Mouse (Mus musculus) intestine, embryonic 14.5 days (tissue): ENCODE measurements around the gene Nup62. TPM values are rescaled to one million over a fixed set of nuclear protein-coding genes. Genes with fewer than 3 reads are reported as not detected.

ENCODE experiments used
- ATAC-seq: fragments of 200-750 bp; cut with Nextera tagmentation; replicated peaks from 2 replicates; pipeline ENCODE4 v1.8.0; 2017; ENCODE audit warnings: low read depth, moderate number of reproducible peaks, moderate TSS enrichment, moderate library complexity; ENCODE audit not compliant: low FRiP score, low TSS enrichment
- DNase-seq: peaks from one replicate; pipeline ENCODE4 v3.0.0-alpha.2; 2018; ENCODE audit warnings: low spot score
- H3K27ac ChIP-seq: fragments of 300-500 bp; sonication (generic); 2 replicates; pipeline ENCODE4 v1.5.1; 2014; ENCODE audit warnings: low read depth, mild to moderate bottlenecking, control low read depth
- H3K27me3 ChIP-seq: fragments of 300-500 bp; sonication (generic); replicated peaks from 2 replicates; pipeline ENCODE4 v1.6.1; 2014; ENCODE audit warnings: low read length, control low read depth; ENCODE audit not compliant: control insufficient read depth, insufficient read depth
- H3K36me3 ChIP-seq: fragments of 300-500 bp; sonication (generic); 2 replicates; pipeline ENCODE4 v1.6.1; 2014; ENCODE audit warnings: low read length, control low read depth; ENCODE audit not compliant: control insufficient read depth, insufficient read depth
- H3K4me1 ChIP-seq: fragments of 300-500 bp; sonication (generic); replicated peaks from 2 replicates; pipeline ENCODE4 v1.6.1; 2014; ENCODE audit warnings: low read length, control low read depth, mixed read lengths; ENCODE audit not compliant: control insufficient read depth, insufficient read depth
- H3K4me2 ChIP-seq: fragments of 300-500 bp; sonication (generic); 2 replicates; pipeline ENCODE4 v1.6.1; 2014; ENCODE audit warnings: low read length
- H3K4me3 ChIP-seq: fragments of 300-500 bp; sonication (generic); 2 replicates; pipeline ENCODE4 v1.5.1; 2014; ENCODE audit warnings: low read depth, low read length, control low read depth, mixed read lengths
- H3K9ac ChIP-seq: fragments of 300-500 bp; sonication (generic); 2 replicates; pipeline ENCODE4 v1.6.1; 2014; ENCODE audit warnings: mild to moderate bottlenecking, low read length
- H3K9me3 ChIP-seq: fragments of 300-500 bp; sonication (generic); 2 replicates; pipeline ENCODE4 v1.6.1; 2016; ENCODE audit warnings: low read length, control low read depth; ENCODE audit not compliant: control insufficient read depth
- WGBS: fragments of 180-500 bp; shearing (Covaris S2); extraction: QIAGEN DNeasy Blood & Tissue Kit; methylation state at CpG from one replicate; pipeline ENCODE4 v1.1.7; 2014; 5-methylcytosine and 5-hydroxymethylcytosine counted together
- polyA plus RNA-seq: library from polyadenylated mRNA; unstranded; fragments of >200 nt; fragmentation: Nextera tagmentation; extraction: Ambion mirVana; gene quantifications from 2 replicates; pipeline ENCODE4 v1.2.1, GENCODE M21; 2014

Gene Nup62
- polyA plus RNA-seq, 1 experiment from 2014 or later = 65.8 TPM

DNA sequence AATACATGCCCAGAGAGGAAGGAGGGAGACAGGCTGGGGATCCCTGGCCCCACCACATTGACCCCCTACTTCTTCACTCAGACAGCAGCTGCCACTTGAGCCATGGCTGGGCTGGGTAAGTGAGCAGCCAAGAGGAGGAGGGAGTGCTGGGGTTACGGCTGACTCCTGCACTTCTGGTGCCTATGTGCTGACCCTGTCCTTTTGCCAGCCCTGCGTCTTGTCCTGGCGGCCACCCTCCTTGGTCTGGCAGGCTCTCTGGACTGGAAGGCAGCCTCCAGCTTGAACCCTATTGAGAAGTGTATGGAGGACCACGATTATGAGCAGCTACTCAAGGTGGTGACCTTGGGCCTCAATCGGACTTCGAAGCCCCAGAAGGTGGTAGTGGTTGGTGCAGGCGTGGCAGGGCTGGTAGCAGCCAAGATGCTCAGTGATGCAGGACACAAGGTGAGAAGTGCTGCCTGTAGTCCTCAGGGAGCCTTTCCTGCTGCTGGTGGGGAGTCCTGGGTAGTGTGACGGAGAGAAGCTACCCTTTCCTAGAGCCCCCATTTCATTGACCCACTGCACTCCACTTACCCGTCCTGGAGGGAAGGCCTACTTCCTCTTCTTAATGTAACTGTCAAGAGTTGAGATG, 20.6 kb downstream of the Nup62 start:
- Histone ChIP-seq H3K27me3 (peaks cover 14% of the 10 kb centered on the region), H3K4me3 (no peak overlapping the region), H3K9me3 (no peaks in the 10 kb centered on the region), H3K9ac (no peak overlapping the region), H3K4me2 (no peak overlapping the region), H3K27ac (no peak overlapping the region), H3K36me3 (peaks cover 18% of the 10 kb centered on the region), H3K4me1 (no peaks in the 10 kb centered on the region; the same call in 1 of the 2 replicates)
- ATAC-seq = no peak
- DNase-seq = no peak
- 84% methylated on average over 9 of the region's 9 CpGs for whole genome bisulfite sequencing

DNA sequence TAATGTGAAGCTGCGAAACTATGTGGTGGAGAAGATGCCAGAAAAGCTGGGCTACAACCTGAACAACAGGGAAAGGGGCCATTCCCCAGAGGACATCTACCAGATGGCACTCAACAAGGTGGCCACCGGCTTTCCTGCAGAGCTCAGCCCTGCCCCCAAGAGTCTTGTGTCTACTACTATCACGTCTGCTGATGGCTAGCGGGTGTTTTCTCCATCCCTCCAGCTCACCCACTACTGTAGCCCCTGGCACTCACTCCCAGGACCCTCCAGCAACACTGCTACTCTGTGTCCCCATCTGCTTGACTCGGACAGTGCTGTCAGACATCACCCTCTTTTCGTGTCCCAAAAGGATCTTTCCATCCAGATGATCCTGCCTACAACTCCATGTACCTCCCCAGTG, 22.2 kb downstream of the Nup62 start:
- no peak overlapping the region for H3K9ac ChIP-seq
- H3K9me3 ChIP-seq = no peaks in the 10 kb centered on the region
- DNase-seq (no peak), ATAC-seq (no peak)
- H3K36me3 ChIP-seq = peaks cover 25% of the 10 kb centered on the region
- no peak overlapping the region for H3K4me3 ChIP-seq
- H3K27ac ChIP-seq = no peak overlapping the region
- no peaks in the 10 kb centered on the region; the same call in 1 of the 2 replicates for H3K4me1 ChIP-seq
- no peak overlapping the region for H3K4me2 ChIP-seq
- 78% methylated on average over 6 of the region's 6 CpGs for WGBS
- peaks cover 14% of the 10 kb centered on the region for H3K27me3 ChIP-seq

DNA sequence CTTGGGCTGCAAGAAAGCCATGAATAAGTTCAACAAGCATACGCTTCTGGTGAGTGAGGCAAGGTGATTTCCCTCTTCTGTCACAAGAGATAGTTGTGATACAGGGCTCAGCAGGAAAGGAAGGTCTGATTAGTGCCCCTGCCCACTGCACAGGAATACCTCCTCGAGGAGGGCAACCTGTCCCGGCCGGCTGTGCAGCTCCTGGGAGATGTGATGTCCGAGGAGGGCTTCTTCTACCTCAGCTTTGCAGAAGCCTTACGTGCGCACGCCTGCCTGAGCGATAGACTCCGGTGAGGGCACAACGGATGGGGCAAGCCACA, 23.2 kb downstream of the Nup62 start:
- ATAC-seq (no peak), DNase-seq (no peak)
- H3K36me3 ChIP-seq = peaks cover 35% of the 10 kb centered on the region
- H3K9ac ChIP-seq = no peak overlapping the region; the same call in 1 of the 2 replicates
- H3K4me2 ChIP-seq = peak overlapping the region; percentile 59
- H3K4me1 ChIP-seq = no peaks in the 10 kb centered on the region; the same call in 1 of the 2 replicates
- peaks cover 14% of the 10 kb centered on the region for H3K27me3 ChIP-seq
- H3K9me3 ChIP-seq = no peaks in the 10 kb centered on the region
- WGBS = 29% methylated on average over 11 of the region's 11 CpGs
- H3K4me3 ChIP-seq = peak overlapping the region; percentile 31
- H3K27ac ChIP-seq = no peak overlapping the region

DNA sequence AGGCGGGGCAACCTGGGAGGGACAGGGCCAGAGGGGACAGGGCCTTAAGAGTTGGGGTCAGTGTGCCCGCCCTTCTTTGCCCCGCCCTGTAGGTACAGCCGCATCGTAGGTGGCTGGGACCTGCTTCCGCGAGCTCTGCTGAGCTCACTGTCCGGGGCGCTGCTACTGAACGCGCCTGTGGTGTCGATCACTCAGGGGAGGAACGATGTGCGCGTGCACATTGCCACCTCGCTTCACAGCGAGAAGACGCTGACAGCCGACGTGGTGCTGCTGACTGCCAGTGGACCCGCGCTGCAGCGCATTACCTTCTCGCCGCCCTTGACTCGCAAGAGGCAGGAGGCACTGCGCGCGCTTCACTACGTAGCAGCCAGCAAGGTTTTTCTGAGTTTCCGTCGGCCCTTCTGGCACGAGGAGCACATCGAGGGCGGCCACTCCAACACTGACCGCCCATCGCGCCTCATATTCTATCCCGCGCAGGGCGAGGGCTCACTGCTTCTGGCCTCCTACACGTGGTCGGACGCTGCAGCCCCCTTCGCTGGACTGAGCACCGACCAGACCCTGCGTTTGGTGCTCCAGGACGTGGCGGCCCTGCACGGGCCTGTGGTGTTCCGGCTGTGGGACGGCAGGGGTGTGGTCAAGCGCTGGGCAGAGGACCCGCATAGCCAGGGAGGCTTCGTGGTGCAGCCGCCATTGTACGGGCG, 23.8 kb downstream of the Nup62 start:
- WGBS = under 1% methylated on average over 52 of the region's 58 CpGs
- ATAC-seq = peak; percentile 58

DNA sequence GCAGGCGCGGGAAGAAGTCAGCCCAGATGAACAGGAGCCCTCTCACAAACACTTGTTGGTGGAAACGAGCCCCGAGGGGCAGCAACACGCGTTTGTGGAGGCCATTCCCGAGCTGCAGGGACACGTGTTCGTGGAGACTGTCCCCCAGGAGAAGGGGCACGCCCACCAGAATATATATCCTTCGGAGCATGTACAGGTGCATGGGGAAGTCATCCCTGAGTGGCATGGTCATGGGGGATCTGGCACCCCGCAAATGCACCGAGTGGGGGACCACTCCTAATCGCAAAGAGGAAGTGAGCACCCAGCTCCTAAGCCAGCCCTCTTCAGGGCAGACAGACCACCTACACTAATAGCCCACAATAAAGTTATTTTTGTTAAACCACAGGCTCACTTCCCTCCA, 24.5 kb downstream of the Nup62 start:
- 55% methylated on average over 14 of the region's 14 CpGs for WGBS
- DNase-seq = no peak
- H3K27me3 ChIP-seq = peaks cover 14% of the 10 kb centered on the region
- no peaks in the 10 kb centered on the region; the same call in 1 of the 2 replicates for H3K4me1 ChIP-seq
- no peak for ATAC-seq
- H3K4me2 ChIP-seq = no peak overlapping the region; the same call in 1 of the 2 replicates
- peak overlapping the region; percentile 31; the same call in 1 of the 2 replicates for H3K4me3 ChIP-seq
- H3K9me3 ChIP-seq = no peaks in the 10 kb centered on the region
- no peak overlapping the region for H3K9ac ChIP-seq
- no peak overlapping the region for H3K27ac ChIP-seq
- peaks cover 48% of the 10 kb centered on the region for H3K36me3 ChIP-seq

More for the DNA sequence above, 23.8 kb downstream of the Nup62 start:
- peak overlapping the region; percentile 59 for H3K4me2 ChIP-seq
- peak overlapping the region; percentile 32; the same call in 1 of the 2 replicates for H3K9ac ChIP-seq
- no peaks in the 10 kb centered on the region; the same call in 1 of the 2 replicates for H3K4me1 ChIP-seq
- no peak for DNase-seq
- H3K27ac ChIP-seq = no peak overlapping the region
- peak overlapping the region; percentile 31 for H3K4me3 ChIP-seq
- H3K27me3 ChIP-seq = peaks cover 14% of the 10 kb centered on the region
- H3K36me3 ChIP-seq = peaks cover 41% of the 10 kb centered on the region
- no peaks in the 10 kb centered on the region for H3K9me3 ChIP-seq

DNA sequence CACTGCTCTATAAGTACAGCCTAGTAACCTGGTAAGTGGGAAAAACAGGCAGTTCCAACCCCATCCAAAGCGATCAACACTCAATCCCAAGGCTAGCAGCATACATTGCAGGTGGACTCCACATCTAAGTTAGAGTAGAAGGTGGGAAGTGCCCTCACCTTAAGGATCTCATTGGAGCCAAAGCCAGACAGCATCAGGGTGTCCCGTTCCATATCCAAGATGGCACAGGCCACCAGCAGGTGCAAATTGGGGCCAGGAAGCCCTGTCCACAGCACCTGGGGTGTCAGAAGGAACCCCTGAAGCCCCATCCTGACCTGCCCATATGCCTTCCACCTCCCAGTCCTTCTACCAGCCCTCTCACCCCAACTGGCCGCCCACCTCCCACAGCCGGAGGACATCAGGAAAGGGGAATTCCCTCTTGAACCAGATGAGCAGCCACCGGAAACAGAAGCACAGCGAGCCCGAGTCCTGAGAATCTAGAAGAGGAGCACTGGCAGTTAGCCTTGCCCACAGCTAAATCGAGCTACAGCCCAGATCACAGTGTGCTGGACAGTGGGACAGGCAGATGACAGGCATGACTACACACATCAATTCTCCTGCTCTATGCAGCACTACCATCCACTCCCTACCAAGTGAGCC, 26.1 kb downstream of the Nup62 start:
- 91% methylated on average over 8 of the region's 8 CpGs for WGBS
- Histone ChIP-seq H3K4me2 (no peak overlapping the region), H3K27ac (no peak overlapping the region), H3K4me1 (no peaks in the 10 kb centered on the region; the same call in 1 of the 2 replicates), H3K4me3 (no peak overlapping the region), H3K9ac (no peak overlapping the region), H3K36me3 (peaks cover 63% of the 10 kb centered on the region), H3K27me3 (peaks cover 14% of the 10 kb centered on the region), H3K9me3 (no peaks in the 10 kb centered on the region)
- no peak for DNase-seq
- no peak for ATAC-seq

DNA sequence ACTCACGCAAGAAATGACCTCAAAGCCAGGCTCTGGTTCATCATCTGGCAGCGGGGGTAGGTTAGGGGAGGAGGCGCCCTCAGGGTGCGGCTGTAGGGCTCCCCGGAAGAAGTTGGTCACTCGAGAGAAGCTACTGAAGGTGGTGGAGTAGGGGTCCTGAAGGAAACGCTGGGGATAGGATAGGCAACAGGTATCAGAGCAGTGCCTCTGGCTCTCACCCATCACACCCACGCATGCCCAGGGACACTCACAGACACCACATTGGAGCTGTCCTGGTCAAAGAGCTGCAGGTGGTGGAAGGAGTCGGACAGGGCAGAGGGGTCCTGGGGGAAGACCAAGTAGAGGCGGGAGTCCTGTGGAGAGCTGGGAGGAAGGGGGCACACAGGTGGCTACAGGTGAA, 29.1 kb downstream of the Nup62 start:
- H3K4me3 ChIP-seq = no peak overlapping the region
- ATAC-seq = no peak
- no peak overlapping the region for H3K9ac ChIP-seq
- H3K4me1 ChIP-seq = peaks cover 8% of the 10 kb centered on the region
- DNase-seq = no peak
- peaks cover 63% of the 10 kb centered on the region for H3K36me3 ChIP-seq
- no peaks in the 10 kb centered on the region for H3K9me3 ChIP-seq
- H3K27ac ChIP-seq = no peak overlapping the region
- H3K4me2 ChIP-seq = no peak overlapping the region
- 94% methylated on average over 10 of the region's 10 CpGs for WGBS
- H3K27me3 ChIP-seq = peaks cover 6% of the 10 kb centered on the region

DNA sequence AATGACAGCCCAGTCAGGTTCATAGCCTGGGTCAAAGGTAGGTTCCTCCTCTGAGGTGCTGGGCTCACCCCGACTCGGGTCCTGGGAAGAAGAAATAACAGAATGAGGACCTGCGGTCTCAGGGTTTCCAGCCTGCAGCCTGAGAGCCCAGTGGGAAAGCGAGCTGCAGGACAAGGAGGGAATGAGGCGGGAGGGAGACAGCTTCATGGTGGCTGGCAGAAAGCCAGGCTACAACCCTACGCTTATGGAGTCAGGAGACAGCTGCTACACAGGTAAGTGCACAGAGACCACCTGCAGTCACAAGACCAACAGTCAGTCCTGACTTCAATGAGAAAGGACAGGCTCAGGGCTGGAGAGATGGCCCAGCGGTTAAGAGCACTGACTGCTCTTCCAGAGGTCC, 30.9 kb downstream of the Nup62 start:
- WGBS = 89% methylated on average over 7 of the region's 7 CpGs
- Histone ChIP-seq H3K27me3 (no peaks in the 10 kb centered on the region), H3K4me2 (no peak overlapping the region), H3K9me3 (no peaks in the 10 kb centered on the region), H3K27ac (no peak overlapping the region), H3K4me1 (peaks cover 21% of the 10 kb centered on the region), H3K36me3 (peaks cover 51% of the 10 kb centered on the region), H3K9ac (no peak overlapping the region), H3K4me3 (no peak overlapping the region)
- DNase-seq (no peak), ATAC-seq (no peak)
